Mouse (Mus musculus): ENCODE measurements at regions not wholly inside any gene's neighbourhood (a gene's known extent, or its start where the extent isn't known, plus 50 kb on each side); places are given as distances from the start of the nearest gene placed in this dataset.

GRCm38 (mm10) chr13:79182630-79183412 lies 983.3 kb upstream of the Nr2f1 start:
- no peaks in the 10 kb centered on the region for H3K36me3 ChIP-seq (replicated peaks; ENCODE audit: control insufficient read depth, insufficient read depth, low read depth, low read length)
- no peak overlapping the region for H3K4me3 ChIP-seq (ENCODE audit: low read depth, low read length)
- ATAC-seq (replicated peaks; ENCODE audit: insufficient number of reproducible peaks, low FRiP score, low TSS enrichment, low read depth) (no peak), DNase-seq (ENCODE audit: low spot score) (no peak)
- no peaks in the 10 kb centered on the region for H3K9me3 ChIP-seq (replicated peaks; ENCODE audit: control insufficient read depth, low read length)
- no peaks in the 10 kb centered on the region for H3K4me1 ChIP-seq (ENCODE audit: control insufficient read depth, insufficient read depth, low read length)
- no peak overlapping the region for H3K9ac ChIP-seq (replicated peaks; ENCODE audit: low read length)
- 77% methylated on average over 6 of the region's 6 CpGs for WGBS
- H3K27me3 ChIP-seq (ENCODE audit: control insufficient read depth, insufficient read depth, low read length), result no peaks in the 10 kb centered on the region
- no peak overlapping the region for H3K4me2 ChIP-seq (ENCODE audit: low read depth, low read length)
- no peak overlapping the region for H3K27ac ChIP-seq (replicated peaks; ENCODE audit: low read depth, low read length)

GRCm38 (mm10) chr13:79158757-79159156 lies 959.2 kb upstream of the Nr2f1 start:
- DNase-seq (ENCODE audit: low spot score), result no peak
- Histone ChIP-seq H3K9ac (replicated peaks; ENCODE audit: low read length) (no peak overlapping the region), H3K4me1 (ENCODE audit: control insufficient read depth, insufficient read depth, low read length) (no peaks in the 10 kb centered on the region), H3K27ac (replicated peaks; ENCODE audit: low read depth, low read length) (no peak overlapping the region), H3K27me3 (ENCODE audit: control insufficient read depth, insufficient read depth, low read length) (no peaks in the 10 kb centered on the region), H3K36me3 (replicated peaks; ENCODE audit: control insufficient read depth, insufficient read depth, low read depth, low read length) (no peaks in the 10 kb centered on the region), H3K4me2 (ENCODE audit: low read depth, low read length) (no peak overlapping the region), H3K4me3 (ENCODE audit: low read depth, low read length) (no peak overlapping the region), H3K9me3 (replicated peaks; ENCODE audit: control insufficient read depth, low read length) (no peaks in the 10 kb centered on the region)
- 76% methylated on average over 3 of the region's 3 CpGs for WGBS
- no peak for ATAC-seq (replicated peaks; ENCODE audit: insufficient number of reproducible peaks, low FRiP score, low TSS enrichment, low read depth)

- DNase-seq (ENCODE audit: low spot score), result no peak
- H3K36me3 ChIP-seq (replicated peaks; ENCODE audit: control insufficient read depth, insufficient read depth, low read depth, low read length), result no peaks in the 10 kb centered on the region
- 43% methylated on average over 1 of the region's 1 CpGs for WGBS
- no peak overlapping the region for H3K4me2 ChIP-seq (ENCODE audit: low read depth, low read length)
- H3K4me3 ChIP-seq (ENCODE audit: low read depth, low read length), result no peak overlapping the region
- no peaks in the 10 kb centered on the region for H3K4me1 ChIP-seq (ENCODE audit: control insufficient read depth, insufficient read depth, low read length)
- ATAC-seq (replicated peaks; ENCODE audit: insufficient number of reproducible peaks, low FRiP score, low TSS enrichment, low read depth), result no peak
- no peaks in the 10 kb centered on the region for H3K9me3 ChIP-seq (replicated peaks; ENCODE audit: control insufficient read depth, low read length)
- H3K27ac ChIP-seq (replicated peaks; ENCODE audit: low read depth, low read length), result no peak overlapping the region
- no peak overlapping the region for H3K9ac ChIP-seq (replicated peaks; ENCODE audit: low read length)
- H3K27me3 ChIP-seq (ENCODE audit: control insufficient read depth, insufficient read depth, low read length), result no peaks in the 10 kb centered on the region
Observed at GRCm38 (mm10) chr13:79142903-79143302, 943.3 kb upstream of the Nr2f1 start.

- no peak overlapping the region for H3K9ac ChIP-seq (replicated peaks; ENCODE audit: low read length)
- no peaks in the 10 kb centered on the region for H3K9me3 ChIP-seq (replicated peaks; ENCODE audit: control insufficient read depth, low read length)
- DNase-seq (ENCODE audit: low spot score) (no peak), ATAC-seq (replicated peaks; ENCODE audit: insufficient number of reproducible peaks, low FRiP score, low TSS enrichment, low read depth) (no peak)
- H3K36me3 ChIP-seq (replicated peaks; ENCODE audit: control insufficient read depth, insufficient read depth, low read depth, low read length), result no peaks in the 10 kb centered on the region
- no peak overlapping the region for H3K4me3 ChIP-seq (ENCODE audit: low read depth, low read length)
- no peaks in the 10 kb centered on the region for H3K27me3 ChIP-seq (ENCODE audit: control insufficient read depth, insufficient read depth, low read length)
- no peak overlapping the region for H3K4me2 ChIP-seq (ENCODE audit: low read depth, low read length)
- 44% methylated on average over 5 of the region's 5 CpGs for WGBS
- no peak overlapping the region for H3K27ac ChIP-seq (replicated peaks; ENCODE audit: low read depth, low read length)
- H3K4me1 ChIP-seq (ENCODE audit: control insufficient read depth, insufficient read depth, low read length), result no peaks in the 10 kb centered on the region
Observed at GRCm38 (mm10) chr13:79141362-79141966, 941.9 kb upstream of the Nr2f1 start.

GRCm38 (mm10) chr13:79138747-79139146 lies 939.2 kb upstream of the Nr2f1 start:
- no peak overlapping the region for H3K4me2 ChIP-seq (ENCODE audit: low read depth, low read length)
- no peak overlapping the region for H3K9ac ChIP-seq (replicated peaks; ENCODE audit: low read length)
- ATAC-seq (replicated peaks; ENCODE audit: insufficient number of reproducible peaks, low FRiP score, low TSS enrichment, low read depth), result no peak
- no peak overlapping the region for H3K27ac ChIP-seq (replicated peaks; ENCODE audit: low read depth, low read length)
- H3K36me3 ChIP-seq (replicated peaks; ENCODE audit: control insufficient read depth, insufficient read depth, low read depth, low read length), result no peaks in the 10 kb centered on the region
- peak; percentile 60 for DNase-seq (ENCODE audit: low spot score)
- no peak overlapping the region for H3K4me3 ChIP-seq (ENCODE audit: low read depth, low read length)
- H3K9me3 ChIP-seq (replicated peaks; ENCODE audit: control insufficient read depth, low read length), result no peaks in the 10 kb centered on the region
- H3K4me1 ChIP-seq (ENCODE audit: control insufficient read depth, insufficient read depth, low read length), result no peaks in the 10 kb centered on the region
- H3K27me3 ChIP-seq (ENCODE audit: control insufficient read depth, insufficient read depth, low read length), result no peaks in the 10 kb centered on the region
- WGBS, result 46% methylated on average over 2 of the region's 2 CpGs

- ATAC-seq (replicated peaks; ENCODE audit: insufficient number of reproducible peaks, low FRiP score, low TSS enrichment, low read depth), result peak; percentile 56; the same call in 1 of the 2 replicates
- WGBS, result 25% methylated on average over 1 of the region's 1 CpGs
Observed at GRCm38 (mm10) chr13:79136726-79137125, 937.2 kb upstream of the Nr2f1 start.

More at GRCm38 (mm10) chr13:79136726-79137125, 937.2 kb upstream of the Nr2f1 start:
- Histone ChIP-seq H3K27me3 (ENCODE audit: control insufficient read depth, insufficient read depth, low read length) (no peaks in the 10 kb centered on the region), H3K27ac (replicated peaks; ENCODE audit: low read depth, low read length) (no peak overlapping the region), H3K4me3 (ENCODE audit: low read depth, low read length) (no peak overlapping the region), H3K4me1 (ENCODE audit: control insufficient read depth, insufficient read depth, low read length) (no peaks in the 10 kb centered on the region), H3K36me3 (replicated peaks; ENCODE audit: control insufficient read depth, insufficient read depth, low read depth, low read length) (no peaks in the 10 kb centered on the region), H3K9me3 (replicated peaks; ENCODE audit: control insufficient read depth, low read length) (no peaks in the 10 kb centered on the region), H3K9ac (replicated peaks; ENCODE audit: low read length) (no peak overlapping the region), H3K4me2 (ENCODE audit: low read depth, low read length) (no peak overlapping the region)
- DNase-seq (ENCODE audit: low spot score), result no peak

Measured in embryonic facial prominence, embryonic 11.5 days (tissue).